Mouse (Mus musculus) adrenal gland, adult 8-10 months (tissue): ENCODE measurements around the gene Apmap. TPM values are rescaled to one million over a fixed set of nuclear protein-coding genes. Genes with fewer than 3 reads are reported as not detected.
"Not testable (repeated sequence)": the region's sequence is repeated elsewhere in the genome, so short reads cannot be mapped to it uniquely, and the experiment has no call there.

ENCODE experiments used
- DNase-seq: peaks from one replicate; pipeline ENCODE4 v3.0.0; 2022
- total RNA-seq, 4 experiments: library from RNA; stranded (reverse); gene quantifications; 2 replicates each; pipeline ENCODE4 v1.2.4; 2022

Gene Apmap
- total RNA-seq, 4 experiments from 2014 or later: 83.0 to 114 (median 103) TPM

DNA sequence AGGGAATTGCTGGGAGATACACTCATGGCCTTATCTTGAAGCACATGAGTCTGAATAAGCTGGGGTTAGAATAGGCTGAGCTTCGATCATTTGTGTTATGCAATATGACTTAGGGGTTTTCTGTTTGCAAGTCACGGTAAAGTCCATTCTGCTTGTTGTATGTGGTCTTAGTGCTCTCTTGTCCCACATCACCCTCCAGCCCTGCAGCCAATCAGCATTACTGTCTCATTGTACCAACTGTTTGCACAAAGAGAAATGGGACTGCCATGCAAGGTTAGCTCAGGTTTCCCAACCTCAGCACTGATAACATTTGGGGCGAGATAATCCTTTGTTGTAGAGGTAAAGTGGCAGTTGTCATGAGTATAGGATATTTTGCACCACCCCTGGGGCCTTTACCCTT, 1.7 kb upstream of the Apmap start:
- no peak for DNase-seq

DNA sequence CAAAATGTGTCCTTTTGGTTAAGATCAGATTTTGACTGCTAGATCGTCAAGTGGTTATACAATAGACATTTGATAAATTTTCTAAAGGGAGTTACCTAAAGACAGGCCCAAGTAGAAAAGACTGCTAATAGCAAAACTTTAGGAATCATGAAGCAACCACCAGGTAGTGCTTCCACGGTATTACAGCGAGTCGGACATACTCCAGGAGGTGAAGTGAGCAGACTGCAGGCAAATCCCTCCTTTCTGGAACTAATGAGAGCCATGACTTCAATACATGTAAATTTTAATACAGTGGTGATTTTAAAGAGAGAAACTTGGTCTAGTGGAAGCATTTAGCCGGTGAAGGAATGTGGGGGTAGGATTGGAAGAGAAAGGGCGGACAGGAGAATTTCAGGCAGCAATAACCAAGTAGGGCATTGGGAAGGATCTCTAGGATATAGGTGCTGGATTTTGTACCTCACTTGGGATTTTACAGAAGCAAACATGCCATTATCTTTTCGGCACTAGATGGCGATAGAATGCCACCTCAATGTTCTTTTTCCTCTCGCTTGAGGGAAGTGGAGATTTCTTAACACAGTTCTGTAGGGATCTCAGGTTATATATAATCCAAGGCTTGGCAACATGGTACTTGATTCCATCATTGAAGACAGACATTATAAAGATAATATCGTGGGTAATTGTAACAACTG, 649 bp upstream of the Apmap start:
- DNase-seq: peak; percentile 29

DNA sequence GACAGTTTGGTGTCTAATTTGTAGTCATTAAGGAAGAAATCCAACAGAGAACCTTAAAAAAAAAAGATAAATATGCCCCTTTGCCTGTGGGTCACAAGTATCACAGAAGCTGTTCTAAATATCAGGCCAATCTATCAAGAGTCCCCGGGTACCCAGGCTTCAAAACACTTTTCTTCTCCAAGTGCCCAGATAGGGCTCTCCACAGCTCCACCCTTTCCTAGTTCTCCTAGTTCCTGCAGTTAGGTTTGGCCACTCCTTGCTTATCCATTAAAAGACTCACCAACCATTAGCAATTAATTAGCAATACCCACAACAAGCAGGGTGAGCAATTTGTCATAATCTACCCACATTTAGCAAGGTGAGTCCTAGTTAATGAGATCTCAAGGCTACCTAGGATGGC, 1.3 kb downstream of the Apmap start:
- no peak for DNase-seq

DNA sequence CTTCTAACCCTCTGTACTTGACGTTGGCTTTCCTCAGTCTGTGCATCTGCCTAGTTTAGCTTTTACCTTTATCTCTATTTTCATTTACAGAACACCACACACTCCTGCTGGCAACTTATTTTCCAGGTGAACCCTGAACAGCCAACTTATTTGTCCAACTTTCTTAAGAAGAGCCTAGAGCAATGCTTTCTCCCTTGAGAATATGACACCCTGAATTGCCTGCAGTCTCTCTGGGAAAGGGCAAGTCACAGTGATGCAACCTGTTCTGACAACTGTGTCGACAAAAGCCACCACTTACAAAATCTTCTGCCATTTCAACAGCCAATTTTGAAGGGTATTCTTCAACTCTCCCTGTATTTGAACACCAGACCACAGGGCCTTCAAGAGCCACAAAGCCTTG, 3.6 kb downstream of the Apmap start:
- DNase-seq: peak; percentile 4

DNA sequence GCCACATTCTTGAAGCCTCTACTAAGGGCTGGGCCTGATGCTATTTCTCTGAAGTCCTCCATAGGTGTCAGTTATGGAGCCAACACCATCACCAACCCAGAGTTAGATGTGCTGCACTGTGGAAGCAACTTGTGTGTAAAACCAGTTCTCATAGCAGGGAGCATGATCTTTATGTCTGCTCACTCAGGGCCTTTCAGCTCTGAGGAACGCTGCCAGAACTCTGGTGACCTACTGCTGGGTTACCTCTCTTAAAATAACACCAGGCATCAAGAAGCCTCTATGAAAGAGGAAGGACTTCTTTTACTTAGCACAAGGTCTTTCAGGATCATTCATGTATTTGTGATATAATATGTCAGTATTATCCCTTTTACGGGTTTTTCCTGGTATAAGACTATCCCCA, 6.2 kb downstream of the Apmap start:
- DNase-seq: no peak

DNA sequence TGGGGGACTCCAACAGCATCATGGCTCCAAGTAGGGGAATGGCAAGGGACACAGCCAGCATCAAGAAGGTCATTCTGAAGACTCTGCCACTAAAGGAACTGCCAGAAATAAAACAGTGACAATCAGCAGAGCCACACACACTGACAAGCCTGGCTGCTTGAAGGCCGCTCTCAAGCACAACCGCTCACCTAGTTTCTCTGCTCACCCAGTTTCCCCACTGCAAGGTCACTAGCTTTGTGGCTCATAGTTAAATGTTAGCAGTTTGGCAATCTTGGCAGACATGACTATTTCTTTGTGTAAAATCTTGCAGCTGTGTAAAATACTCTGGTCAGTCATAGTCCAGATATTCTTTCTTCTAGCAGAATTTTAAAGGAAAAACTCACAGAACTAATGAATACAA, 8.1 kb downstream of the Apmap start:
- DNase-seq: peak; percentile 62

DNA sequence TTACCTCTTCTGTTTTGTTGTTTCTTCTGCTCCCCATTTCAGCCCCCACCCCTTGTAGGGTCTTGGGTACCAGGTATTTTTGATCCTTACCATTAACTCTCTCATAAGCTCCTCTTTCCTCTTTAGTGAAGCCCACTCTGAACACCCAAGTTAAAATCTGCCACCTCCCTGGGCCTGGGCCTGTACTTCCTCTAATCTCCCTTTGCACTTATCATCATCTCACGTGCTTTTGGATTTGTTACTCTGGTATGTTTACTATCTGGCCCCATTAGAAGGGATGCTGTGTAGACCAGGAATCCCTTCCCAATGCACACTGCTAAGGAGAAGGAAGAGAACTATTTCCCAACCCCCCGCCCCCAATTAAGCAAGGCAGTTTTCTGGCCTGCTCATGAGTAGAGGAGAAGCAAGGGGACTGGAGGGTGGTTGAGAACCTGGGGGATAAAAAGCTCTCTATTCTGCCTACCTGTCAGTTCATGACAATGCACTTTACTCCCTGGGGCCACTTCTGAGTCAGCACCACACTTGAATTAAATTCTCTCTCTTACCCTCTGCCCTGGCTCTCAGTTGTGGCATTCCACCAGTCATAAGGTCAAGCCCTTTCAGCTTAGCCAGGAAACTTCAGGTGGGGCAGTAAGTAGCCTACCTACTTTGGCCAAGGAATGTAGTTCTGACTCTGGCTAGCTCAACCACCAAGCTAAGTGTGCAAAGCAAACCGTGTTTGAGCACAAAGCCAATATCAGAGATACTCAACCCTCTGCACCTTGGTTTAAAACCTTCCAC, 12.8 kb downstream of the Apmap start:
- no peak for DNase-seq

DNA sequence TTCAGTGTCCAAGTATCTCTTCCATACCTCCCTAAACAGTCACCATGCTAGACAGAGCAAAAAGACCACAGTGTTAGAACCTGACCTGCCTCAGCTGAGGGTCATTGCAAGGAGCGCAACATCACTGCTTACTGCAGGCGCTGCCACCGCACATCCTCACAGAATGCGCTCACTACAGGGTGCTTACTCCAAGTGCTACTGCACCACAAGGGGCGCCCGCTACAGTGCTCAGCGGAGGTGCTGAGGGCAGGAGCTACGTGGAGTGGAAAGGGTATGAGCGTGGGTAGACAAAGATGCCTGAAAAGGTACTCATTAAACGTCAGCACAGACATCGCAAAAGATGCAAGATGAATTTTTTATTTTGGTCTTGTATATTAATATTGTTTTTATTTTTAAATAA, 19.3 kb downstream of the Apmap start:
- no peak for DNase-seq

DNA sequence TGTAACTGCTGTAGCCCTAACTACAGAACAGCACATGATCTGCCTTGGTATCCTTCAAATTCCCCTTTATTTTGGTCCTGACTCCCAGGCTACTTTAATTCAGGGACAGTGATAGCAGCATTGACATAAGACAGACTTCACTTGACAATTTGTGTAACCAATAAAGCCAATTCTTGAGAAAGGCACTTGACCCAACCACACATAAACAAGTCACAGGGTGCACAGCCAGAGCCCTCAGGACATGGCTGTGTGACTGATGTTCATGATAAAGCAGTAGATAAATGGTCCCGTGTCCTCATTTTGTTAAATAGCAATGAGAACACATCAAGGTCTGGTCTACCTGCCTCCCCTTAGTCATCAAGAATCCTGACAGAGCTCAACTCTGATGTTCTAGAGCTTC, 28.7 kb downstream of the Apmap start:
- DNase-seq: no peak

DNA sequence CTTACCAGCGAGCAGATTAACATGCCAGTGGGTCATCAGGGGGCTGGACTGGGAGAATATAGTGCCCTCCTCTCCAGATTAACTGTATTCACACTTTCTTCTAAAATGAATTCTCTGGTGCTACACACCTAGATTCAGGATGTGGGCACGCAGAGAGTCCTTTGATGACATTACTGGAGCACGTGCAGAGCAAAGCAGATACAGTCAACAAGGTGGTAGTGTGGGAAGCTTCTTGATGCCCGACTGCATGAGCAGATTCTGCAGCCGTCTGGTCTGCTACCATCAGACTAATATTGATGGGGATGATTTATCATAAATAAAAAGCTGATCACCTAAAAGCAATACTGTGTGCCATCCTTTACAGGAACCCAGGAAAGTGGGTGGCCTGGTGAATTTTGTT, 29.8 kb downstream of the Apmap start:
- DNase-seq: no peak

DNA sequence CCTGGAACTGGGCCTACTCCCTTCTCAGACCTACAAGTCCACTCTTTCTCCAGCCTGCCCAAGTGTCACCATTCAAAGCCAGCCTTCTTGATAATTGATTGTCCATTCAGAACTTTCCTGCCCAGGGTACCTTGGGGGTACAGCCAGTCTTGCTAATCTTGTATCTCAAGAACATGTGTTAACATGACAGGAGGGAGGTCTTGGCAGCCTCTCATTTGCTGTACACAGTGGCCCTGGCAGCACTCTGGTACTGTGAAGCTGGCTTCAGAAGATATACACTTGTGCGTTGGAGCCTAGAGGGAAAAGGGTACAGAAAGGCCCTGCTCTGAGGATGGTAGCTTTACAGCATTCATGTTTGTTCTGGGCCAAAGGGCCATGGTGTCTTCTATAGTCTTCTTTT, 32.1 kb downstream of the Apmap start:
- no peak for DNase-seq

DNA sequence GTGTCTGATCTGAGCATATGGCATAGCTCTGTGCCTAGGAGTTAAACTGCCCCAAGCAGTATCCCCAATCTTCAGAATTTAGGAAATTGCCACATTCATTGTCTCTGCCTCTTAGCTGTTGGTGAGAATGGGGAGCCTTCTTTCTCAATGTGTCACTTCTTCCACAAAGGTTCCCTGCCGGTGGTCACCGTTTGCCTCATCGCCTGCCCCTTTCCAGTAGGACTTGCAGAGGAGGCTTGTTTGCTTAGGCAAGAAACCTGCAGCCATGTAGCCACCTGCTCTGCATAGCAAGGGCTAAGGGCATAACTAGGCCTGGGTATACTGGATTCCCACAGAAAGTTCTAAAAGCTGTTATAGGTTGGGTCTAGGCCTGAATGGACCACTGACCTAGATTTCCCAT, 35.9 kb downstream of the Apmap start:
- no peak for DNase-seq

DNA sequence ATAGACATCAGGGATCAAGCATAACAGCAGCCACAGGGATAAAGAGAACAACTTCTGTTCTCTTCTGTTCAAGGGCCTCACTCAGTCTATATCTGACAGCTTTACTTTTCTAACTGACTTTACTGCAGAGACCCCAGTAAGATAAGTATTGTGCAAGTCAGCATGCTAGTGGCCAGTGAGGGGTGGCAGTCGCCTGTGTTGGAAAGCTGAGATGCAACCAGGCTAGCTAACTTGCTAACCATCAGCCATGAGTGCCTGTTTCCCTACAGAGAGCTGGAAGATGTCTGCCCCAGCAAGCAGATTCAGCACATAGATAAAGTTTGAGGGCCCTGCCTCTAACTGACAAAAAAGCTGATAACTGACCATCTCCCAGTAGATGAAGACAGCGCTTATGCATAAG, 37.6 kb downstream of the Apmap start:
- DNase-seq: no peak

DNA sequence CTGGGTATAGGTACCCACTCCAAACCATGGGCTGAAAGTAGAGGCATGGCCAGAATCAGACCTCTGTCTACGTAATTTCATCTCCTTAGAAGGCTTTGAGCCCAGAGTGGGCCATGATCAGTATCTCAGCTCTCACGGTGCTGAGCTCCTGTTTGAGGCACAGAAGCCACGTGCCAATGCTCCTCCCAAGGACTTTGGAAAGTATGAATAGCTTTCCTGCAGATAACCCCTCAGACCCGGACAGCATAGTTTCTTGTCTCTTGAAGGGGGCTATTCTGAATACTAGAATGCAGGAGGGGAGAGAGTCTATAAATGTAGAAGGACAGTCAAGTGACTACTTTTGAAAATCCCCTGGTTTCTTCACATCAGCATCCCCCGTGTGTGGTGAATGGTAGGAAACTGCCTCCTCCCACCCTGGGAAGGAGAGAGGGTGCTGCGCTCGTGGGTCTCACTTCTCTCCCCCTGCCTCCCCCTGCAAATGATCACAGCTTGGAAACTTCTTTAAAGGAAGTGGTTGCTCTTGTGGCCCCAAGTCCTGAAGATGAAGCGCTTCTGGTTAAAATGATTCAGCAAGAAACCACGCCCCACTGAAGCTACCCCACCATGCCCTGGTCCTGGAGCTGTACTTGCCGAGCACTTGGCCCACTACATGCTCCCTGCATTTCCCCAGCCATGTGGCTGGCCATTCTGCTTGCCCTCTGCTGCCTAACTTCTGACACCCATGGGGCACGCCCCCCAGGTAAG, 38.3 kb downstream of the Apmap start, which contains the start of gene Cst7:
Cst7 (plus strand) TSS at position 569 of the 744 bp plus-strand sequence.
- no peak for DNase-seq

DNA sequence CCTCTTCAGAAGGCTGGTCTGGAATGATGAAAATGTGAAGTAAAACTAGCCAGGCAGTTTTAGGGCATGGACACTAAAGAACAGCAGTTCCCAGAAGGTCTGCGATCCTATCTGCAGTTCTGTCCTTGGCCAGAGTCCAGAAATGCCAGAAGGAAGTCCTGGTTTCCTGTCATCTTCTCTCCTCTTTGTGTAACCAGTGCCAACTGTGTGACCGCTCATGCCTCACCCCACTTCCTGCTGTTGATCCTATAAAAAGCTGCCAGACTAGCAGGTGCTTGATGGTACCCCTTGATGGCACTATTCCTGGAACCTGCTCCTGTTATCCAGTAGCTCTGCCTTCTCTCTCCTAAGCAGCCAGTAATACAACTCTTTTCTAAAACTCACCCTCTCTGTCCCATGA, 41.3 kb downstream of the Apmap start:
- no peak for DNase-seq

DNA sequence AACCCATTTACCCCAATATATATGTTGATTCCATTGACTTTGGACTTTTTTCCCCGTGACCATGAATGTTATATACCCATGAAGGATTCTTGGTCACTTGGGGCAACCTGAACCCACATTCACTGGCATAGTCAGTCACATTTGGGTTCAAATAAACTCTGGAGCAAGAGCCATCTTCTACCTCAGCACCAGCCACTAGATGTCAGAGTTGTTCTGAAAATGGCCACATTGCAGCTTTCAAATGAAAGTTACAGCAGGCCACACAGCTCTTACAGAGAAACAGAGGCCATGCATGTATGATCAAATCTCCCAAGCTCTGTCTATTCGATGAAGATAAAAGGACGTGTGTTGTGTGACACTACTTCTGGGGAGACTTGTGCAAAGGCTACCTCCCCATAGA, 49.8 kb downstream of the Apmap start:
- DNase-seq: no peak

DNA sequence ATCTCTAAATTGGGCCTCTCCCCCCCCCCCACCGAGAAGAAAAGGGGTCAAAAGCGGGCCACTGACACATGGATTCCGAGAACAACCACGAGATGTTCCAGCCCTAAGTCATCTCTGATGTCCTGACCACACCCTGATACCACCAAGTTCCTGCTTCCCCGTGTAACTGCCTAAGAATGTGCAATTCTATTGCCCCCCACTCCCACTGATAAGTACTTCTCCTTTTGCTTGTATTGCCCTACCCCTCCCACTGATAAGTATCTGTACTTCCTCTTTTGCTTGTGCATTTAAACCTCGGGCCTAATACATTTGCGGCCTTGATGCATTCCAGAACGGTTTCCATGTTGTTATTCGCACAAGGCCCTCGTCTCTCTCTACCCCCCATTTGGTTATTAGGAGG, 58.8 kb downstream of the Apmap start:
- DNase-seq: not testable (repeated sequence)

Other genes with a start within 250 kb of the Apmap start
- 1 to 10 TPM; 7.8 to 9.2 (median 8.4) TPM for gene 3300002I08Rik, start 245.8 kb downstream of the Apmap start, total RNA-seq
- 1 to 10 TPM; 6.7 to 9.1 (median 7.5) TPM for gene Zfp442, start 157.1 kb downstream of the Apmap start, total RNA-seq
- gene Zfp345, start 123.5 kb downstream of the Apmap start, total RNA-seq: 1 to 10 TPM; 1.6 to 2.4 (median 1.8) TPM
- under 1 TPM in 1 of 4 experiments, not detected in 3; 0.37 TPM for gene Cst7, start 38.2 kb downstream of the Apmap start, total RNA-seq
- 10 to 100 TPM; 17.3 to 20.6 (median 18.0) TPM for gene Acss1, start 59.9 kb upstream of the Apmap start, total RNA-seq
- not detected for gene Vsx1, start 80.8 kb upstream of the Apmap start, total RNA-seq
- gene Entpd6, start 140.5 kb upstream of the Apmap start, total RNA-seq: 1 to 10 TPM; 6.4 to 9.8 (median 8.7) TPM
- gene Pygb, start 178.2 kb upstream of the Apmap start, total RNA-seq: 10 to 100 TPM; 42.0 to 71.6 (median 58.0) TPM